Mouse (Mus musculus): ENCODE data around the gene Gal3st3. TPM values are rescaled to one million over a fixed set of nuclear protein-coding genes. Genes with fewer than 3 reads are reported as not detected.

The Gal3st3 gene
- polyA plus RNA-seq, 1 experiment from 2014 or later = 6.1 TPM

DNA sequence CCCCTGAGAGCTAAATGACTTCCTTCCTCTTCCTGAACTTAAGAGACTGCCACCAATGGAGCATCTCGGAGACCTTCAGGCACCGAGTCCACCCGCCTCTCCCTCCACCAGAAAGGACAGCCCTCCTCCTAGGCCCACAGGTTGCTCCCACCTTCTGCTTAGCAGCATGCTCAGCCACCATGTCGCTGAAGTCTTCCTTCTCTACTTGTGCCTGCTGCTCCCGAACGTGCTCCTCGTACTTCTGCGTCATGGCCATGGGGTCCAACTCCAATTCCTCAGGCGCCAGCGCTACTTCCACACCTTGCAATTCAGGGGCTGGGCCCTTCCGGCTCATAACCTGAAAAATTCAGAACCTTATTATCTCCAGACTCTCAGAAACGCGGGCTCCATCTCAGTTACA lies 23.5 kb upstream of the Gal3st3 start:
- 0 out of 2 replicates have a peak overlapping the region, but pooled peaks have one; percentile 2 for H3K9ac ChIP-seq (replicated peaks)
- H3K36me3 ChIP-seq = peaks cover 56% of the 10 kb centered on the region
- H3K4me3 ChIP-seq (replicated peaks) = no peak overlapping the region
- peaks cover 25% of the 10 kb centered on the region for H3K4me1 ChIP-seq (replicated peaks)
- ATAC-seq (ENCODE audit: insufficient number of reproducible peaks, insufficient read depth, low FRiP score, low TSS enrichment, low read depth) = no peak
- H3K27ac ChIP-seq = no peak overlapping the region
- WGBS = 94% methylated on average over 11 of the region's 13 CpGs
- no peaks in the 10 kb centered on the region for H3K27me3 ChIP-seq
- H3K9me3 ChIP-seq = no peaks in the 10 kb centered on the region
- H3K4me2 ChIP-seq = no peak overlapping the region

DNA sequence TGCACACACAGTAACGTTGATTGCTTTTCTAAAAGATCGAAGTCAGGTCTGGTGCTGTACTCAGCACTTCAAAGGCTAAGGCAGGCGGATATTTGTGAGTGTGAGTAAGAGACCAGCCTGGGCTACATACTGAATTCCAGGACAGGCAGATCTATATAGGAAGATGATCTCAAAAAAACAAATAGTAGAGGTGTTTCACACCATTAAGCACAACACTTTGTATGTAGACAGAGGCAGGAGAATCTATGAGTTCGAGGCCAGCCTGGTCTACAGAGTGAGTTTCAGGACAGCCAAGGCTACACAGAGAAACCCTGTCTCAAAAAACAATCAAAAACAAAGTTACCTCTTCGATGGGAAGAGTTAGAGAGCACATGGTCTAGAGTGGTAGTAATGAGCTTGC lies 22.4 kb upstream of the Gal3st3 start:
- Histone ChIP-seq H3K4me2 (no peak overlapping the region), H3K27ac (no peak overlapping the region), H3K4me3 (replicated peaks) (no peak overlapping the region), H3K36me3 (peaks cover 67% of the 10 kb centered on the region), H3K9ac (replicated peaks) (no peak overlapping the region), H3K27me3 (no peaks in the 10 kb centered on the region), H3K9me3 (no peaks in the 10 kb centered on the region), H3K4me1 (replicated peaks) (peaks cover 20% of the 10 kb centered on the region)
- 90% methylated on average over 5 of the region's 5 CpGs for WGBS
- ATAC-seq (ENCODE audit: insufficient number of reproducible peaks, insufficient read depth, low FRiP score, low TSS enrichment, low read depth) = no peak

- H3K36me3 ChIP-seq = peaks cover 75% of the 10 kb centered on the region
- no peak overlapping the region for H3K27ac ChIP-seq
- 86% methylated on average over 2 of the region's 2 CpGs for WGBS
- no peak for ATAC-seq (ENCODE audit: insufficient number of reproducible peaks, insufficient read depth, low FRiP score, low TSS enrichment, low read depth)
- no peaks in the 10 kb centered on the region for H3K9me3 ChIP-seq
- H3K4me2 ChIP-seq = no peak overlapping the region
- no peak overlapping the region for H3K4me3 ChIP-seq (replicated peaks)
- H3K4me1 ChIP-seq (replicated peaks) = peaks cover 13% of the 10 kb centered on the region
- no peaks in the 10 kb centered on the region for H3K27me3 ChIP-seq
- no peak overlapping the region for H3K9ac ChIP-seq (replicated peaks)
Observed at GRCm38 (mm10) chr19:5276531-5276930, 21.6 kb upstream of the Gal3st3 start.

DNA sequence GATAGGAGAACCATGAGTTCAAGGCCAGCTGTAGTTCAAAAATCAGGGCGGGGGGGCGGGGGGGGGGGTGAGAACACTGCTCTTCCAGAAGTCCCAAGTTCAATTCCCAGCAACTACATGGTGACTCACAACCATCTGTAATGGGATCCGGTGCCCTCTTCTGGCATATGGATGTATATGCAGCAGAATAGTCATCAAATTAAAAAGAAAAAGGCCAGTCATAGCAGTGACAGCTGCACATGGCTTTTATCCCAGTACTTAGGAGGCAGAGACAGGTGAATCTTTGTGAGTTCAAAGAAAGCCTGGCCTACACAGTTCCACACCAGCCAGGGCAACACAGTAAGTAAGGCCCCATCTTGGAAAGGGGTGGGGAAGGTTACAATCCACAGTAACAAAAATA lies 21.0 kb upstream of the Gal3st3 start:
- Histone ChIP-seq H3K27ac (no peak overlapping the region), H3K27me3 (no peaks in the 10 kb centered on the region), H3K9me3 (no peaks in the 10 kb centered on the region), H3K36me3 (peaks cover 81% of the 10 kb centered on the region), H3K4me1 (replicated peaks) (peaks cover 7% of the 10 kb centered on the region), H3K4me2 (no peak overlapping the region), H3K9ac (replicated peaks) (no peak overlapping the region), H3K4me3 (replicated peaks) (no peak overlapping the region)
- 79% methylated on average over 2 of the region's 3 CpGs for WGBS
- ATAC-seq (ENCODE audit: insufficient number of reproducible peaks, insufficient read depth, low FRiP score, low TSS enrichment, low read depth) = no peak

GRCm38 (mm10) chr19:5278381-5278780 lies 19.8 kb upstream of the Gal3st3 start:
- no peak overlapping the region for H3K27ac ChIP-seq
- H3K4me3 ChIP-seq (replicated peaks) = no peak overlapping the region
- H3K9me3 ChIP-seq = no peaks in the 10 kb centered on the region
- ATAC-seq (ENCODE audit: insufficient number of reproducible peaks, insufficient read depth, low FRiP score, low TSS enrichment, low read depth) = no peak
- 78% methylated on average over 8 of the region's 8 CpGs for WGBS
- peaks cover 94% of the 10 kb centered on the region for H3K36me3 ChIP-seq
- H3K27me3 ChIP-seq = no peaks in the 10 kb centered on the region
- peaks cover 7% of the 10 kb centered on the region; the same call in 1 of the 2 replicates for H3K4me1 ChIP-seq (replicated peaks)
- no peak overlapping the region for H3K9ac ChIP-seq (replicated peaks)
- H3K4me2 ChIP-seq = no peak overlapping the region

DNA sequence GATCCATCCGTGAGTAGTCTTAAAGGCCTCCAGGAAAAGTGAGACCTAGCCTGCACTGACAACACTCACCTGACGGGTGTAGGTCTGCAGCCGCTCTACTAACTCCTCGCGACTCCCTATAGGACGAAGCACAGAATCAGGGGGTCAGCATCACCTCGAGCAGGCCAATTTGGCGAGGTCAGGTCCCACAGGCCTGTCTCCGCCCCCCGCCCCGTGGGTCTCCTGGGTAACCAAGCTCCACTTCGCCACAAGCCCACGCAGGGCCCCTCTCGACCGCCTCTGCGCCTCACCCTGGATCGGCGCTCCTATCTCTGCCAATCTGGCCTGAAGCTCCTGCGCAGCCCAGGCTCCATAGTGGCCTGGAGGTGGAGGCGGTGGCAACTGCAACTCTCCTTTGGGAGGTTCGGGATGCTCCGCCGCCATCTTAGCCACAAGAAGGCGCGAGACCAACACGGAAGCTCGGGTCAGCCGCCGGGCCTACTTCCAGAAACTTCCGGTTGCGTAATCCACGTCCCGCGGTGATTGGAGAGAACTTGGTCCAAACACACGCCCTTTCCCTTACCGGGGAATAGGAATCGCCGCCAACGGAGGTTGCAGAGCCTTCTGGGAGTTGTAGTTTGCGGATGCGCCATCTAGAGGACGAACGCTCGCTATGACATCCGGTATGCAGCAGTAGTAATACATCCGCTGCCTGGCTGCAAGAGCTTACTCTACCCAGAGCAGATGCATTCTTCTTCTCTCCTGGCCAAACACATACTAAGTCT lies 3.0 kb upstream of the Gal3st3 start, which contains the start of gene Sf3b2:
TSS of gene Sf3b2 (minus strand) at position 484 of the 764 bp plus-strand sequence.
- peak within 1 kb of the TSS; percentile 87 for H3K4me3 ChIP-seq (replicated peaks)
- under 1% methylated on average over 46 of the region's 46 CpGs for WGBS
- H3K9ac ChIP-seq (replicated peaks) = peak within 1 kb of the TSS; percentile 84
- ATAC-seq (ENCODE audit: insufficient number of reproducible peaks, insufficient read depth, low FRiP score, low TSS enrichment, low read depth) = peak; percentile 95
- no peaks in the 10 kb centered on the region for H3K9me3 ChIP-seq
- peak within 1 kb of the TSS; percentile 88 for H3K27ac ChIP-seq
- peak within 1 kb of the TSS; percentile 91 for H3K4me2 ChIP-seq
- peaks cover 38% of the 10 kb centered on the region for H3K36me3 ChIP-seq
- H3K4me1 ChIP-seq (replicated peaks) = peaks cover 34% of the 10 kb centered on the region
- no peaks in the 10 kb centered on the region for H3K27me3 ChIP-seq

GRCm38 (mm10) chr19:5295736-5296075 lies 2.4 kb upstream of the Gal3st3 start:
- ATAC-seq (ENCODE audit: insufficient number of reproducible peaks, insufficient read depth, low FRiP score, low TSS enrichment, low read depth) = peak; percentile 22; the same call in 1 of the 2 replicates
- peaks cover 34% of the 10 kb centered on the region for H3K4me1 ChIP-seq (replicated peaks)
- H3K9ac ChIP-seq (replicated peaks) = peak overlapping the region; percentile 61
- WGBS = 6% methylated on average over 13 of the region's 13 CpGs
- no peaks in the 10 kb centered on the region for H3K27me3 ChIP-seq
- H3K36me3 ChIP-seq = peaks cover 32% of the 10 kb centered on the region
- no peaks in the 10 kb centered on the region for H3K9me3 ChIP-seq
- H3K4me3 ChIP-seq (replicated peaks) = peak overlapping the region; percentile 87
- H3K4me2 ChIP-seq = peak overlapping the region; percentile 91
- H3K27ac ChIP-seq = peak overlapping the region; percentile 80

DNA sequence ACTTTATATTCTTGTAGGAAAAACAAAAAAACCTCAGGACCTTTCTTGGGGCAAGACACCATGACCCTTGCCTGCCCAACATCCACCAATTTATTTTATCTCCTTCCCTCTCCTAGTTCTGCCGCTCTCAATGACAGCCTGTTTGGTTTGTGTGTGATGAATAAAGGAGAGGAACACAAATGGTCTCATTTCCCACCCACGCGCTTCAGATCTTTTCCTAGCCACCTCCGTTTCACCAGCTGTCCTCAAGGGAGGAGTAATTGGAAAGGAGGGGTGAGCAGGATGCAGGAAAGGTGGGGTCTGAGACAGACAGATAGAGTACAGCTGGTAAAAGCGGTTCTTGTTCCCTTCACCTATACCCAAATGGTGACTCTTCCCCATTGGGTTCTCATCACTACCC lies 1.5 kb upstream of the Gal3st3 start:
- no peak for ATAC-seq (ENCODE audit: insufficient number of reproducible peaks, insufficient read depth, low FRiP score, low TSS enrichment, low read depth)
- Histone ChIP-seq H3K27me3 (no peaks in the 10 kb centered on the region), H3K36me3 (peaks cover 23% of the 10 kb centered on the region), H3K4me1 (replicated peaks) (peaks cover 34% of the 10 kb centered on the region), H3K9ac (replicated peaks) (no peak overlapping the region), H3K4me2 (peak overlapping the region; percentile 91), H3K9me3 (no peaks in the 10 kb centered on the region), H3K27ac (no peak overlapping the region), H3K4me3 (replicated peaks) (no peak overlapping the region)
- WGBS = 56% methylated on average over 5 of the region's 5 CpGs

DNA sequence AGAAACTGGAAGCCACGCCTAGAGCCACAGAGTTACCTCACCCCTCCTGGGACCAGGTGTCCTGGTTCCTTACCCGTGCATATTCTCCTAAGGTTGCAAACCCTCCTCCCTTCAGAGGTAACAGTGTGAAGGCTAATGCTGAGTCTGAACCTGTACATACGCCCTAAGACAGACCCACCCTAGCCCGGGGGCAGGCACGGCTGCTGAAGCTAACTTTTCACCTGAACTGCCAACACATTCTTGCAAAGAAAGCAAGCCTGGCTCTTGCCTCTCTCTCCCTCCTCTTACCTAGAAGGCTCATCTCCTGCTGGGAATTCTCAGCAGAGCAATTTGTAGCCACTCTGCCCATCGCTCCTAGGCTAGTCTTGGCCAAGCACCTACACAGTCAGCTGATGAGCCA lies 2.5 kb downstream of the Gal3st3 start:
- H3K36me3 ChIP-seq = peaks cover 22% of the 10 kb centered on the region
- WGBS = 69% methylated on average over 6 of the region's 6 CpGs
- H3K4me3 ChIP-seq (replicated peaks) = no peak overlapping the region
- H3K4me1 ChIP-seq (replicated peaks) = peaks cover 24% of the 10 kb centered on the region
- no peak overlapping the region for H3K4me2 ChIP-seq
- H3K9me3 ChIP-seq = no peaks in the 10 kb centered on the region
- ATAC-seq (ENCODE audit: insufficient number of reproducible peaks, insufficient read depth, low FRiP score, low TSS enrichment, low read depth) = no peak
- H3K9ac ChIP-seq (replicated peaks) = no peak overlapping the region
- no peak overlapping the region for H3K27ac ChIP-seq
- H3K27me3 ChIP-seq = no peaks in the 10 kb centered on the region

GRCm38 (mm10) chr19:5302455-5302854 lies 4.3 kb downstream of the Gal3st3 start:
- H3K27me3 ChIP-seq = peaks cover 13% of the 10 kb centered on the region
- no peak overlapping the region for H3K4me2 ChIP-seq
- 12% methylated on average over 4 of the region's 4 CpGs for WGBS
- H3K4me3 ChIP-seq (replicated peaks) = no peak overlapping the region
- peaks cover 11% of the 10 kb centered on the region for H3K9me3 ChIP-seq
- no peak for ATAC-seq (ENCODE audit: insufficient number of reproducible peaks, insufficient read depth, low FRiP score, low TSS enrichment, low read depth)
- no peak overlapping the region for H3K9ac ChIP-seq (replicated peaks)
- peaks cover 23% of the 10 kb centered on the region for H3K4me1 ChIP-seq (replicated peaks)
- no peak overlapping the region for H3K27ac ChIP-seq
- H3K36me3 ChIP-seq = peaks cover 41% of the 10 kb centered on the region

DNA sequence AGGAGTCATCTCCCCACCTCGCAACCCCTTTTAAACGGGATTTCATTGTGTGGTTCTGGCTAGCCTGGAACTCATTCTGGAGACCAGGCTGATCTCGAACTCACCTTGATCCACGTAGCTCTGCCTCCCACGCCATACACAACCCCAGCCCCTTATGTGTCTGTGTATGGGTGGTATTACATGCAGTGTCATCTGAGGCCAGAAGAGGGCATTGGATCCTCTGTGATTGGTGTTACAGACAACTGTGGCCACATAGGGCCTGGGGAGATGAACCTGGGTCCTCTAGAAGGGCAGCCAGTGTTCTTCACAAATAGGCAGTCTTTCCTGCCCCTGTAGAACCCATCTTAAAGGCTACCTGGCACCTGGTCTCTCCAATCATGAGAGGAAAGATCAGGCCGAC lies 8.1 kb downstream of the Gal3st3 start:
- Histone ChIP-seq H3K4me1 (replicated peaks) (peaks cover 4% of the 10 kb centered on the region; the same call in 1 of the 2 replicates), H3K4me3 (replicated peaks) (no peak overlapping the region), H3K9me3 (peaks cover 18% of the 10 kb centered on the region), H3K36me3 (peaks cover 48% of the 10 kb centered on the region), H3K27me3 (peaks cover 21% of the 10 kb centered on the region), H3K4me2 (no peak overlapping the region), H3K9ac (replicated peaks) (no peak overlapping the region), H3K27ac (no peak overlapping the region)
- 78% methylated on average over 6 of the region's 6 CpGs for whole genome bisulfite sequencing
- ATAC-seq (ENCODE audit: insufficient number of reproducible peaks, insufficient read depth, low FRiP score, low TSS enrichment, low read depth) = no peak
